24 mouse cellular contexts compared by ENCODE assay signal in genomic region chr10:90968247-90968646, GRCm38 (mm10).
"Had no signal": no experiment of that assay in that cellular context is flagged by ENCODE, and none has a peak within 500 bp of the region (broad histone marks: within the 10 kb centered on the region; RNA-seq: fewer than 3 reads in every experiment).

No protein-coding gene starts in this region.

- ATAC-seq: forebrain, postnatal 0 days; hindbrain, embryonic 16.5 days; inflammation-experienced regulatory T-cells, adult 6 months; intestine, embryonic 15.5 days; intestine, postnatal 0 days had no signal

- DNase-seq: forebrain, postnatal 0 days; gastrocnemius, postnatal 14 days; gastrocnemius, postnatal 36 days; heart, adult 11 months; heart, adult 2 months; heart, postnatal 10 days; heart, postnatal 4 days; kidney, adult 18-20 months; kidney, adult 8-10 months; kidney, postnatal 10 days; kidney, postnatal 25 days; kidney, postnatal 4 days; liver; liver, embryonic 13.5 days had no signal

- H3K27ac ChIP-seq: heart, adult 2 months; hindbrain, embryonic 10.5 days; hindbrain, embryonic 12.5 days; hindbrain, embryonic 14.5 days; intestine, embryonic 15.5 days; limb, embryonic 10.5 days; limb, embryonic 12.5 days; liver, embryonic 13.5 days had no signal

- H3K9me3 ChIP-seq: heart, embryonic 12.5 days; hindbrain, embryonic 10.5 days; hindbrain, embryonic 12.5 days; intestine, embryonic 15.5 days; limb, embryonic 10.5 days; limb, embryonic 12.5 days; liver, embryonic 13.5 days had no signal

- H3K4me3 ChIP-seq: heart, adult 2 months; heart, embryonic 12.5 days; hindbrain, embryonic 12.5 days; intestine, embryonic 15.5 days; limb, embryonic 10.5 days; limb, embryonic 12.5 days; liver, embryonic 13.5 days had no signal

- H3K36me3 ChIP-seq: heart, embryonic 12.5 days; hindbrain, embryonic 10.5 days; hindbrain, embryonic 12.5 days; intestine, embryonic 15.5 days; limb, embryonic 10.5 days; limb, embryonic 12.5 days; liver, embryonic 13.5 days had no signal
